Mouse (Mus musculus) bone marrow macrophage, adult 2 months (primary cell): ENCODE measurements at regions not wholly inside any gene's neighbourhood (a gene's known extent, or its start where the extent isn't known, plus 50 kb on each side); places are given as distances from the start of the nearest gene placed in this dataset.

Source experiments
- CTCF ChIP-seq: IDR thresholded peaks from 2 replicates; pipeline ENCODE4 v1.5.1; 2012; ENCODE audit warnings: low read depth, mild to moderate bottlenecking, low read length, moderate library complexity
- POLR2A ChIP-seq: IDR thresholded peaks from 2 replicates; pipeline ENCODE4 v1.6.1; 2012; ENCODE audit warnings: mild to moderate bottlenecking, low read depth, low read length, borderline replicate concordance

DNA sequence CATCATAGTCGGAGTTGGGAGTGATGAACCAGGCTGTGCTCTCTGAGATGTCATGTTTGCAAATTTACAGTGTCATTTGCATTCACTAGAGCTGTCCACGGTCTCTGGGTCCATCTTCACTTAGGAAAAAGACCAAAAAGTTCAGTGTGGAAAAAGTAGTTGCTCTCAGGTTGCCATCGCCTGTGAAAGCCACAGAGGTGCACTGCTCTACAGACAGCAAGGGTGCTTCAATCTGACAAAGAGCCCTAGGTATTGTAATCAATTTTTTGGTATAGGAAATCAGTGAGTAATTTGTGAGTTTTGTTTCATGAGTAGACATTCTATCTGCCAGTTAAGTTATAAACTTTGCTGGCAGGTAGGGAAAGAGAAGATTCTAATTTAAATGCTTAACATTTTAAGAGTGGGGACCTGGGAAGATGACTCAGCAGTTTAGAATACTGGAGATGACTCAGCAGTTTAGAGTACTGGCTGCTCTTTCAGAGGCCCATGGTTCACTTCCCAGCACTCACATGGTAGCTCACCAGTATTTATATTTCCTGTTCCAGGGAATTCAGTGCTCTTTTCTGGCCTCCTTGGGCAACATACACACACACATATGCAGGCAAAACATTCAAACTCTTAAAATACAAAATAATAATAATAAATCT, 103.0 kb upstream of the Ttc29 start:
- TF ChIP-seq CTCF (no peak), POLR2A (no peak)
